Mouse (Mus musculus): Measurements from ENCODE around the gene Mybph.

The Mybph gene

DNA sequence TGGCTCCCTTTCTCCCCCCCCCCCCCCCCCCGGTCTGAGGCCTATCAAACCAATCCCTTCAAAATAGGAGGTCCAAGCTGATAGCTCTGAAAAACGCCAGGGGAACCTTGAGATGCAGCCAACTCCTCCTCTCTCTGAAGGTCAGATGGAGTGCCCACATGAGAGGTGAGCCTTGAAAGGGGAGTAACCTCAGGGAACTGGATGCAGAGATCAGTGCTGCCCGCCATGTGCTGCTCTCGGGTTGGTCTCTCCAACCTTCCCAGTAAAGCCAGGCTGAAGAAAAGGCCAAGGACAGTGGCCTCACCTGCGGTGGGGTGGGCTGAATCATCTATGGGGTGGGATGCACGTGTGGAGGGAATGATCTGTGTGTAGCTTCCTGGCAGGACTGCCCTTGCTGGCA is 19.1 kb downstream of the Mybph start:
- DNase-seq = no peak

DNA sequence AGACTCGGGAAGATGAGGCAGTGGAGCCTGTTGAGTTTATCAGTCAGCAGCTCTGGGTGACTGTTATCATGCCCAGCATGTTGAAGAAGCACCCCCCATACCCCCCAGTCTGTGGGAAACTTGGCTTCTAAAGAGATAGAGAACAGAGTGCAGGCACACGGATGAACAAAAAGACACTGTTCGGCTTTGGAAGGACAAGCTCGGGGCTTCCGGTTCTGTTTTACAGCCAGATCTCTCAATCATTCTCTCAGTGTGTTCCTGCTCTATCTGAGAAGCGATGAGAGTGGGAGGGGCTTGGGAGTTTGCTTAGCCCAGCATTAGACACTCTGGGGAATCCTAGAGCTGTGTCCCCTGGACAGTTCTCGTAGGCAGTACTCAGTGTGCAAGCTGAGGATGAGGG is 20.2 kb downstream of the Mybph start:
- DNase-seq = no peak

DNA sequence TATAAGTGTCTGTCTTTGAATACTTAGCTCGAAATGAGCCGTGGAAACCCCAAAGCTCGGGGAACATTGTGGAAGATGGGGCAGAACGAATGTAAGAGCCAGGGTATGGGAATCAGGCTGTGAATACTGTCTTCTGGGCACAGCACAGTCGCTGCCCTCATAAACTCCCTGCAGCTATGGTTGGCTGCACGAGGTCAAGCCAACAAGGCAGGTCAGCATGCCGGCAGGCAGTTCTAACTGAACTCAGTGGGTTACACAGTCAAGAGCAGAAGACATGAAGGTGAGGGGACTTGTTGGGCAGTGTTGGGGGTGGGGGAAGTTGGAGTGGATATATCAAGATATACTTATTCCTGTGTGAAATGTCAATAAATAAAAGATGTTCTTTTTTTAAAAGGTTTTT is 21.8 kb downstream of the Mybph start:
- no peak for DNase-seq

DNA sequence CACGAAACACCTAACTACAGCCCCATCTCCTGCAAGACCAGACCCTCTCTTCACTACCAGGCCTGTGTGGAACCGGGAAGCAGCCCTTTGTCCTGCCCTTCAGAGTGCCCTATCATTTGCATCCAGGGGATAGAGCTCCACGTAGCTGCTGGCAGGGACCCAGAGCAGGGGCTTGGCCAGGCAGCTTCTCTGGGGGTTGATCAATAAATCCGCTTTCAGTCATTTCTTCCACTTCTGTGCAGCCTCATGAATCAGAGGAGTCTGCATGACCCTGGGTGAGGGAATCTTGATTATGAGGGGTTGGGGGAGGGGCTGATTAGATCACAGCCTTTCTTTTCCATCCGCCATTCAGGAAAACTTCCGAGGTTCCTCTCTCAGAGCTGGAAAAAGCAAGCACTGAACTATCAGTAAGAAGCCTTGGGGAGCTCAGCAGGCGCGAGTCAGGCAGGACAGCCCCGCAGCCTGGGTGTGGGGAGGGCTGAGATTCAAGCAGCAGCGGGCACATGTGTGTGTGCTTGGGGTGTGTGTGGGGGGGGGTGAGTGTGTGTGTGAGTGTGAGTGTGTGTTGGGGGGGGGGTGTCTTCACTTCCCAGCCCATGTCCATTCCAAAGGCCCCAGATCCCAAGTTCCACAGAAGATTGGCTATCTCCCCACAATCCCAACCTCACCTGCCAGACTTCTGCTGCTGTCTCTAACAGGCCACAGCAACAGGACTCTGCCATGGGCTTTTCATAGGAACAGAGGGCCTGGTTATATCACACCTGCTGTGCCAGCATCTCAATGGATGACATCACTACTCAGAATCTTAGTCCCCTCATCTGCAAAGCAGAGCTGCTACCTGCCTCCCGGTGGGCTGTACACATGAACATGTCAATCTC is 22.7 kb downstream of the Mybph start:
- no peak for DNase-seq

DNA sequence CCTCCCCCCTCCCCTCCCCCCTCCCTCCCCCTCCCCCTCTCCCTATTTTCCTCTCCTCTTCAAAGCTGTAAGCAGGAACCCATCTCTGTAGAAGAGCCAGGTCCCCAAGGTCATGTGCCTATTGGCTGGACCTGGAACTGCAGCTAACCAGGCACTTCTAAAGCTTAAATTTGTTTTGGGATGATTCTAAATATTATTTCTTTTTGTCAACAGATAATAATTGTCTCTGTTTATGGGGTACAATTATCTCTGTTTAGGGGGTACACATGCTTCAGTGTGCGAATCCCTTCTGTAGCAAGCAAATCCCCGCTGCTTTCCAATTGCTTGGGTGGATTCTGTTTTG is 23.4 kb downstream of the Mybph start:
- DNase-seq = no peak

DNA sequence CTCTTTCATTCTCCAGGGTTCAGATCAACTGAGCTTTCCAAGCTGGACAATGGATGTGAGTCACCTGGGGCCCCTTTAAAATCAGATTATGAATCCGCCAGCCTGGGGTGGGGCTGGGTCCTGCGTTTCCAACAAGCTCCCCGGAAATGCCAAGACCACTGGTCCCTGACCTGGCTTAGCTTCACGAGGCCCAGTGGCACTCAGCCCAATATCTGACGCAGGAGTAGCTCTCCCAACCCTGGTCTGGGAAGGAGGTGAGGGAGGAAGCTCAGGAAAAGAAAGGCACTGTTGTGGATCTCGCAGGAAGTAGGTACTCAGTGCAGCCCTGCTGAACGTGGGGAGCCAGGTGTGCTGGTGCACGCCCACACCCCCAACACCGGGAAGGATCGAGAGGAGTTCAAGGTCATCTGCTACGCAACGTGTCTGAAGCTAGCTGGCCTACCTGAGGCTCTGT is 23.8 kb downstream of the Mybph start:
- no peak for DNase-seq

DNA sequence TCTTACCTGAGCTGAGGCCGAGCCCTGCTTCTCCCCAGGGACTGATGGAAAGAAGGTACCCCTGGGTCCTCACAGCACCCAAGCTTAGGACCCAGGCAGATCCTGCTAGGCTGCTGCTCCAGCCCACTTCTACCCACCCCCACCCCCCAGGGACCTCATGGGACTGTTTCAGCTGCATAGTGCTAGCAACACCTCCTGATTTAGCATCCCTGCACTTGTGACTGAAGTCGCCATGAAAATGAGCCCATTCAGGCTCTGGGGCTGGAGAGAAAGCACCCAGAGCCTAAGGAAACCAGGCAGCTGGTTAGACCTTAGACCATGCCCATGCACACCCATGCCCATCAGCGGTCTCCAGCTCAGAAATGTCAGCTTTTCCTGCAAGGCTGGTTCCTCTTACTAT is 24.7 kb downstream of the Mybph start:
- DNase-seq = no peak

DNA sequence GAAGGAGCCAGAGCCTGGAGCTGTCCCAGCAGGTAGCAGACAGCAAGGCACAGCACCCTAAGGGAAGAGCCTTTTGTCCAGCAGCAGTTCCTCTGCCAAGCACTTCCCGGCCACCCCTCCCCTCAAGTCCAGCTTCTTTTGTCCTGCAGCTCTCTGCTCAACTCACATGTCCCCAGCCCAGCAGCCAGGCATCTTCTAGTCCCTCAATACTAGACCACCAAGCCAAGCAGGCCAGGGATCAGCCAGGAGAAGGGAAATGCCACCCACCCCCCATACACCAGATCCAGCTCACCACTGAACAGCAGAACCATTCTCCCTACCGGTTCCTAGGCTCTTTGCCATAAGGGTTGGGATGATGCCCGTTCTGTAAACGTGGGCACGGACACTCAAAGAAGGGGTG is 26.4 kb downstream of the Mybph start:
- no peak for DNase-seq

DNA sequence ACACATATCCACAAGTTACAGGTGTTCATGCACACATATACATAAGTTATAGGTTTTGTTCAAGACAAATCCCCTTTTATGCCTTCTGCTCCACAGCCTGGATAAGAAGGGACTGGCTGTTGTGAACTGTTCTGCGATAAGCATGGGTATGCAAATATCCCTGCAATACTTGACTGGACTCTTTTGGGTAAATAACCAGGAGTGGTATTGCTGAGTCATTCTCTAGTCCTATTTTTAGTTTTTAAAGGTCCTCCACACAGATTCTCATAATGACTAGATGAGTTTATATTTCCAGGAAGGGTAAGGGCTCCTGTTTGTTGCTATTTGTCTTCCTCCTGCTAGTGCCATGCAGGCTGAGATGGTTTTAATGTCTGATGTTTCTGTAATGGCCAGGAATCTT is 27.9 kb downstream of the Mybph start:
- DNase-seq = no peak

DNA sequence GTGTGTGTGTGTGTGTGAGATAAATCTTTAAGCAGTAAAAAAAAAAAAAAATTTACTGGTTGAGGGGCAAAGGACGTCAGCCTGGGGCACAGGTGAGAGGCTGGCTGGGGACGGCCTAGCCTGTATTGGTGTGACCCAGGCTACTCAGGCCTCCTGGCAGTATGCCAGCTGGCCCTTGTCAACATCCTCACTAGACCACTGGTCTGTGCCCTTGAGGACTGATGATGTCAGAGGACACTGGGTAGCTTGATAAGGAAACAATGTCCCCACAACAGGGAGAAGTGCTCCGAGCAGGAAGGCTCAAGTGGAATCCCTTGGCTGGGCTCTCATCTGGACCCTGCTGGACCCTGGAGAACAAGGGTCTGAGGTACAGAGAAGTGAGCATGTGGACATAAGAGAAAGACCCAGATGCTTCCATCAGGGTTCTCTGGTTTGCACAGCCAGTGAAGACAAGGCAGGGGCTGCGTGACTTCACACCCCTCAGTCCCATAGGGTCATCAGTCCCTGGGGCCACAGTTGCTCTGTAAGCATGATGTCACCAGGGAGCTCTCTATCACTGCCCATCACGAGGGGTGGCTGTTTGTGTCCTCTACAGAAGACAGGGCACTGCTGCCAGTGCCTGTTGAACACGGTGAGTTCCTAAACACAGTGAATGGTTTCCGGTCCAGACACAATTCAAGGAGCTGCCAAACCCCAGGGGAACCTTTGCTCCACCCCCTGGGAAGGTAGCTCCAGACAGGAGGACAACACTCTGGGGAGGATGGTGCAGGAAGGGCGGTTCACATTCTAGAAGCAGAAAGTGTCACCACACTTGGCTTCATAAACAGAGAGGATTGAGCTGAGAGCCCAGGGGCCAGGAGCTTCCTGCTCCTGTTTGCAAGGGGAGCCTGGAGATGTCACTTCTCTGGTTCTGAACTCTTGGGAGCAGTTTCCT is 29.1 kb downstream of the Mybph start:
- no peak for DNase-seq

DNA sequence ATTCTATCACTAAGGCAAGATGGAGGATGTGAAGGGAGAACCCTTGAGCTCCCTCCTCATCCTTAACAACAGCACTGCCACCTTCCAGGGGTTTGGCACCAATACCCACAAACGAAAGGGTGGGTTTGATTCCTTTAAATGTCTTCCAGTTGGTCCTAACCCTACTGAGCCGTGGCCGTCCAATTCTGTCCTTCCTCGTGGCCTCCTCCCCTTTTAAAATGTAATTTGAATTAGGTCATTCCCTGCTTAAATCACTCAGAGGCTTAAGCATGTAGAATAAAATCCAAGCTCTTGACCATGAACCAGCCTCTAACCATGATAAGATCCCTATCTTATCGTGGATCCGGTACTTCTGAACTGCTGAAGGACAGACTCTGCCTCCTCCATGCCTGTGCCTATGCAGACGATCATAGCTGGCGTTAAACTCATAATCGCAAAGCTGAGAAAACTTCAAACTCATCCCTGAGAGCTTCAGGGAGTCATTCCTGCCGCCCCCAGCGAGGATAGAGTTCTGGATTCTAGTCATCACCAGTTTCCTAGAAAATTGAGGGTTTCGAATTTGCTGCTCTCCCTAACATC is 31.5 kb downstream of the Mybph start:
- DNase-seq = no peak

DNA sequence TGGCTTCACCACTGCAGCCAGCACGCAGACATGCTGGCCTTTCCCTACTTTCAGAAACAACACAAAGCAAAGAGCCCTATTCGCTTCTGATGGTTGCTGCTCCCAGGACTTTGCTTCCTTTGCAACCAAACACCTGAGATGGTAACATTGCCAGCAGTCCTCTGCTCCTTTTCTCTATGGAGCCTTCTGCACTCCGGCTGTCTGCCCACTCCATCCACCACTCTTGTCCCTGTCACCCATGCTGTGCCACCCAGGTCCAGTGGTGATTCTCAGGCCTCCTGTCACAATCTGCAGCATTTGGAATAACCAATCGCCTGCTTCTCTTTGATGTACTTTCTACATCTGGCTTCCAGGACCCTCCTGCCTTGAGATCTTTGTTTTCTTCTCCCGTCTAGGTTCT is 32.1 kb downstream of the Mybph start:
- DNase-seq = no peak

DNA sequence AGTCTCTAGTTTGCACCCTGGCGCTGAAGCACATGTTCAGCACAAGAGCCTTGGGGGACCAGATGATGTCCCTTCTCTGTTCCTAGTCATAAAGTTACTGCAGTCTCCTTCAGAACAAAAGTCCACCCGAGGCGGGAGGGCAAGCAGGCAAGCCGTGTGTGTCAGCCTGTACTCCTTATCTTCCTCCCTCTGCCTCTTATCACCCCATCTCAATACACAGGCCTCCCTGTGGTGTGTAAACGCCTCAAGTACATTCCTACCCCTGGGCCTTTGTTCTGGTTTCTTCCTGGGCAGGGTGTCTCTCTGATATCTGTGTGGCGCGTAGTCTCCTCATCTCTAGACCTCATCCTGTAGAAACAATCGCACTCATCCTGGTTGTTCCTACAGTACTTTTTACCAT is 33.5 kb downstream of the Mybph start:
- no peak for DNase-seq

DNA sequence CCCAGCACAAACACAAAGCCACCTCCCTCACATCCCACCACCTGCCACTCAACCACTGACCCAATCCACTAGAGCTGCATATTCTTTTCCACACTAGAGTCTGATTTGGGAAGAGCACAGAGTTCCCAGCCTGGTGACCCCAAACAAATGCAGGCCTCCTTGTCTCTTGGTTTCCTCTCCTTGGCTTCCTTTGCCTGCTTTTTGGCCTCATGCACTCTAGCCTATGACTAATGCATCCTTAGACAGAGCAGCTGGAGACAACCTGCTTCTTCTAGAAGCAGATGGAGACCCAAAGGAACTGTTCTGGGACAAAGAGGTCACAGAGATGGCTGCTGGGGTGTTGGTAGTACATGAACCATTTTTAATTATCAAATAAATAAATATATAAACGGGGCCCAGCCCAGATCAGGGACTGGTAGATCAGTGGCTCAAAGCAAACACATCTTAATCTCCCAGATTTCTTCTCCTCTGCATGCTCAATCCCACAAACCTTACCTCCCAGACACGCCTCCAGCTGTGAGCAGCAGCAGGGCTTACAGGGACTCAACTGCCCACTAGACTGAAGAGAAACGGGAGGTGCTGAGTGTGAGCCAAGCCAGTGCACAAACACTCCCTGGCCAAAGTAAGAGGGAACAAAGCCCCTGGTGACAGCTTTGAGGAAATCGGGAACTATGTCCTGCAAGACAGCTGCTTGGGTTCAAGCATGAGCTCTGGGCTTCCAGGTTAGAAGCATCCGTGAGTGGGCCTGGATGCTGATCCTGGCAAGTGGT is 36.7 kb downstream of the Mybph start:
- no peak for DNase-seq

DNA sequence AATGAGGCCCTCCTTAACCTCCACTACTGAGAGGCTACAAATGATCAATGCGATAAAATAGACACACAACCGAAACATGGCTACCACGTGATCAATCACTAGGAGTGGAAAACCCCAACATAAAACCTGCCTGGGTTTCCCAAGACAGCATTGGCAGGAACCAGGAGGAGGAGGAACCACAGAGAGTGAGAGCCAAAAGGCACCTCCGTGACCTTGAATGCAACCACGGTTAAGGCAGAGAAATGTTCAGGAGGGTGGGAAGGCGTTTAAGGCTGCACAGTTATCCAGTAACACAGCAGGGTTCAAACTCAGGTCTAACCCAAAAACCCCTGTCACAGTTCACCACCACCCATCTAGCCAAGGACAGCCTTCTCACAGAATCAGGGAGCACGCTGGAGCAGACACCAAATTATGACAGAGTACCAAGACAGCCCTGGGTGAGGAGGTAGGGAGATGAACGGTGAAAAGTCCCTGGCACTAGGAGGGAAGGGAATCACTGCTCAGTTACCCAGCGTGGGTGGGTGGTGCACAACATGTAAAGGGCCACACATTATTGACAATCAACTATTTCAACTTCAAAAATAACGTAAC is 37.5 kb downstream of the Mybph start:
- DNase-seq = no peak

DNA sequence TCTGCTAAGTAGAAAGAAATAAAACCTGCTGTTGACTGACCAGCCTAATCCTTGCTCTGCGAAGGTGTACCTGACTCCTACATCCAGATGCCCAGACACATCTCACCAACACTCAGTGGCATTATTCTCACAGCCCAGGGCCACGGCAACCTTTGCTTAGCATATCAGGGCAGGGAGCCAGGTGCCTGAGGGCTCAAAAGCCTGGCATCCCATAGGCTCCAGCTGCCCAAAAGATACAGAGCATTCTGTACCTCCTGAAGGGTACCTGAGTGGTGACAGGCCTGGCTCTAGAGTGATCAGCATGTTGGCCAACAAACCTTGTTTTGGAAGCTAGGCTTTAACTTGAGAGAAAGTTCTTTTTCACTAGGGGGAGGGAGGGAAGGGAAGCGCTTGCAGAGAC is 38.0 kb downstream of the Mybph start:
- no peak for DNase-seq

DNA sequence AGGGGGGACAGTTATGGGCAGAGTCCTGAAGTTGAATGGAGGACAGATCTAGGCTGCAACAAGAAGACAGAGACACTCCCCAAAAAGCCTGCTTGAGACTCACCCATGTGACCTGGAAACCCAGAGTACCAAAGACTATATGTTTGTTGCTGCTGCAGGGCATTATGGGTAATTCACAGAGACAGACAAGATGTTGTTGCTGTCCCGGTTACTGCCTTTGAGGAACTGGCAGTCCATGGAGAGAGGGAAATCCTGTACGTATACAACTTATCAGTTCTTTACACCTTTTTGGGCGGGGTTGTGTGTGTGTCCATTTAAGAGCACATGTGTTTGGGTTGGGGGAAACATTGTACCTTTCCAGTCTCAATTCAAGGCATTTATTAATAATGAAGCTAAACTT is 38.4 kb downstream of the Mybph start:
- no peak for DNase-seq

DNA sequence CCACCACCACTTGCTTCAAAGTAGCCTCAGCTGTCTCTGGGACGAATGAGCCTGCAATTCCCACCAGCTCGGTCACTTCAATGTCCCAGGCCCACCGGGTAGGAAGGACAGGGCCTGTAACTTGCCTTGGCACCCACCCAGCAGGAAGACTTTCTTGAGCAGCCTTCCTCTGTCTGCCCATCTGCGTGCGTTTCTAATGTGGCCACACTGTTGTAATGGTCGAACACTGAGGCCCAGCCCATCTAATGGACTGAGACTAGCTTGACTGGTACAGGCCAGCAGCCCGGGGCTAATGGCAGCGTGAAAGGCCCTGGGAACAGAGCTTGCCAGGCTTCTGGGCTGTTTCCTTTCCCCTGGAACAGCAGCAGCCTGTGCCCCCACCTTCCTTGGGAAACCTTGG is 39.1 kb downstream of the Mybph start:
- no peak for DNase-seq

DNA sequence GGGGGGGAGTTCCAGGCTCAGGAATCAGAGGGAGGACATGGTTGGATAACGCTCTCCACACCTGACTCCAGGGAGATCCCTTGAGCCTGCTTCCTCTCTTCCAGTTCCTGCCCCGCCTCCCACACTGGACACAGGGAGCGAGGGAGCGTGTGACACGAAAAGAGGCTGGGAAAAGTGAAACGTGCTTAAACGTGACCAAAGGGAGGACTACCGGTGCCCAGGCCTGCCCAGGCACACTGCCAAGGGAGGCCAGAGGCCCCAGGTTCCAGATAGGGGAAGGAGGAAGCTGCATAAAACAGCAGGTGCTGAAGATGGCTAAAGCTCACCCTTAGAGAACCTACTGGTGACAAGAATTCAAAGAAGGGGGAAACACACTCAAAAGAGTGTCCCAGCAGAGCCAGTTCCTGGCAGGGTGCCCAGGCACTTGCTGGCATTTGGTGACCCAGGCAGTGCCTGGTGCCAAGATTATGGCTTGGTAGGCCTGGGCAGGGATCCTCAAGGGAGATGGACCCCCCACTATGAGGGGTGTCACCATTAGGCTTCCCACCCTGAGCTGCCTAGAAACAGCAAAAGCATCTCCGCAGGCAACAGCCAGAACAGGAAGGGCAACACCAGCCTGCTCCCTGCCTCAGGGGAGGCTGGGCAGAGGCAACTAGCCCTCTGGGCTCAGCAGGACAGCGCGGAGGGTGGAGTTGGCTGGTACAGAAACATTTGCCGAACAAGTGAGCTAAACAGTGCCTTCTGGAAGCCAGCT is 39.7 kb downstream of the Mybph start:
- no peak for DNase-seq

DNA sequence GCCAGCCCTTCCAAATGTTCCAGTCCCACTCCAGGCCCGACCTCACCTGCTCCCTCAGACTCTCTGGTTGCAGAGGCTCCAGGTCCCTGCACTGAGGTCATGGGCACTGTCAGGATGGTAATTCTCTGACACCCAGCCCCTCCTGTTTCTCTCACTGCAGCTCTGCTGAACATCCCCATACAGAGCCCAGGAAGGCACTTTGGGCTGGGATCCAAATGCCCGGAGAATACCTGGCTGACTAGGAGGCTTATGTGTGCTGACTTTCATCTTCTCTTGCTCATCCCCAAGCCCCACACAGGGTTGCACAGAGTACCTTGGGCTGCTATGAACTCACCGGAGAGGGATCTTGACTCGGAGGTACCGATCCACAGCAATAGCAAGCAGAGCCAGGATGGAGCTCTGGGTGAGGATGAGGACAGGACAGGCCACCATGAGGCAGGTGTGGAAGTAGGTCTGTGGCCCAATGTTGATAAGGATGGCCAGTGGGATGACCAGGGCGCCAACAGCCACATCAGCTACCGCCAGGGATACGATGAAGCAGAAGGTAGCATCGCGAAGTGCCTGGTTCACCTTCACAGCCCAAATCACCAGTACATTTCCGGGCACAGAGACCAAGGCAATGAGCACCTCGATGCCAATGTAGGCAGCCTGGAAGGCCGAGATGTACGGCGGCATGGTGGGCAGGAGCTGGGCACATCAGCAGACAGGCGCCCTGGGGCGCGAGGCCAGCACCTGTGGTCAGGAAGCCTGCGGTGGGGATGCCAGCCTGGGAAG is 40.6 kb downstream of the Mybph start:
- no peak for DNase-seq
